Mouse (Mus musculus) liver, embryonic 14.5 days (tissue): ENCODE data around the gene Kat8.

Source experiments
- CTCF ChIP-seq: IDR thresholded peaks from 2 replicates; pipeline ENCODE4 v1.5.1; 2016; ENCODE audit warnings: antibody characterized with exemption, low read depth, control low read depth
- EP300 ChIP-seq: IDR thresholded peaks from 2 replicates; pipeline ENCODE4 v1.6.1; 2016; ENCODE audit warnings: antibody characterized with exemption, low read depth

DNA sequence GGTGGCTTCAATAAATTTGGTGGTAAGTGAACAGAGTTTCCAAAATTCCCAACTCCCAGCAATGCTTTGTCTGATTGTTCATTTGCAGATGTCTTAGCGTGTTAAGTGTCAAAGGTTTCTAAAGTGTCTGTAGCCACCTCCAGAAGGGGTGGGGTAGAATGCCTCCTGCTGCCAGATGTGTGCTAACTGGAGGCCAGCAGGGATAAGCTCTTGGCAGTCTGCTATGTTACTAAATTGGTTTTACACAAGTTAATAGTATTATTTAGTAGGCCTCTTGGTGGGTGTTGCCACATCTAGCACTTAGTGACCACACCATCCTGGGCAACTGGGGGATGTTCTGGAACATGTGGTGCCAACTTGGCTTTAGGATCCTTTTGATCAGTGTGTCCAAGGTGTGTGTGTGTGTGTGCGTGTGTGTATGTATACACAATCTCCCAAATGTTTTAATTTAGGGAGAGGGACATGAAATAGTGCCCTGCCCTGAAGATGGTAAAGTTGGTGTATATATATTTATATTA is 62.2 kb downstream of the Kat8 start:
- TF ChIP-seq CTCF = no peak
- no peak for TF ChIP-seq EP300
